Comparison of ENCODE assay signal across 8 mouse cellular contexts in the genomic region with DNA sequence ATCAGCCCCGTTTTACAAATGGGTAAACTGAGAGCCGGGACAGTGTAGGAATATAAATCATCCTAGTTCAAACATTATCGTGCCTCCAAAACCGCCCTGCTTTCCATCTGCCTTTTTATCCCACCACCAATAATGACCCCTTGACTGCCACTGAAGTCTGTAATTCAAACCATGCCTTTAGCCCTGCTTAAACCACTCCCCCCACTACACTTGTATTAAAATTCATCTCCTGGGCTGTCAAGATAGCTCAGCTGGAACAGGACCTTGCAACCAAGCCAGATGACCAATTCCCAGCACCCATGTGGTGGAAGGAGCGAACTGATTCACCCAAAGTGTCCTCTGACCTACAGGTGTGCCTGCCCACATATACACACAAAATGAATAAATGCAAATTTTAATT. TPM values are rescaled to one million over a fixed set of nuclear protein-coding genes. Genes with fewer than 3 reads are reported as not detected.
DNase-seq lines count a peak whose midpoint lies in the region; ATAC-seq and TF ChIP-seq lines count a peak whose summit lies in the region.

No protein-coding gene starts in this region.

- peaks cover under 1 to 14% of the 10 kb centered on the region in 2 experiments for H3K36me3 ChIP-seq in CH12.LX (replicated peaks in 1 of 2; ENCODE audit: control insufficient read depth in 1 of 2, insufficient read depth in 1 of 2, low read length in 1 of 2)
- no peaks in the 10 kb centered on the region; the same call in 1 of the 2 replicates for H3K36me3 ChIP-seq in forebrain, postnatal 0 days (ENCODE audit: insufficient read depth)
- no peaks in the 10 kb centered on the region for H3K36me3 ChIP-seq in liver, embryonic 16.5 days (ENCODE audit: control insufficient read depth, insufficient read depth)

- no peak for ATAC-seq in forebrain, postnatal 0 days
- no peak for ATAC-seq in liver, embryonic 16.5 days (ENCODE audit: low read depth)
- no peak for ATAC-seq in megakaryocyte progenitor cell, adult 5-6 weeks (replicated peaks; ENCODE audit: poor library complexity)

- 22% methylated on average over 5 of the region's 5 CpGs for WGBS in forebrain, postnatal 0 days
- 22% methylated on average over 5 of the region's 5 CpGs for WGBS in liver, embryonic 16.5 days (ENCODE audit: insufficient replicate concordance)

- TF ChIP-seq EP300 in CH12.LX (IDR thresholded peaks at IDR 0.05; ENCODE audit: low read length), result no peak

- dilution Hi-C loops in CH12.LX (cut with MboI; ENCODE audit: extremely low pct_ligation_motif_present, extremely low pct_unique_long_range_greater_than_20kb, low sequenced_read_pairs), result no loop called here

- DNase-seq in gastrocnemius, adult 2 months, result no peak
- no peak for DNase-seq in gastrocnemius, adult 18-20 months (ENCODE audit: low spot score)
- no peak for DNase-seq in CH12.LX (ENCODE audit: extremely low read depth)
- DNase-seq in forebrain, postnatal 0 days, result no peak
- DNase-seq in thymus, postnatal 14 days, result no peak
- no peak for DNase-seq in gastrocnemius, postnatal 4 days (ENCODE audit: low spot score in 2 of 2)

- no peak for TF ChIP-seq CTCF in gastrocnemius, adult 2 months (IDR thresholded peaks at IDR 0.05)
- TF ChIP-seq CTCF in CH12.LX (conservative IDR thresholded peaks at IDR 0.05 in 1 of 2, IDR thresholded peaks at IDR 0.05 in 1 of 2; ENCODE audit: low read depth in 2 of 2, low read length in 2 of 2), result no peak
- TF ChIP-seq CTCF in forebrain, postnatal 0 days (IDR thresholded peaks at IDR 0.05; ENCODE audit: low read depth), result no peak

- in situ Hi-C loops in CH12.LX (cut with MboI; ENCODE audit: low pct_ligation_motif_present, low pct_unique_long_range_greater_than_20kb, low sequenced_read_pairs), result no loop called here

- H3K4me3 ChIP-seq in gastrocnemius, adult 2 months, result peak overlapping the region; percentile 93
- H3K4me3 ChIP-seq in CH12.LX (replicated peaks in 1 of 3; ENCODE audit: low read depth in 2 of 3, low read length in 2 of 3, poor library complexity in 1 of 3), result peak overlapping the region in 1 of 3 experiments; percentile 96
- peak overlapping the region; percentile 97 for H3K4me3 ChIP-seq in forebrain, postnatal 0 days (ENCODE audit: low read depth, low read length)
- peak overlapping the region; percentile 99 for H3K4me3 ChIP-seq in liver, embryonic 16.5 days (ENCODE audit: low read depth, low read length)

- no peak overlapping the region for H3K27ac ChIP-seq in gastrocnemius, adult 2 months
- H3K27ac ChIP-seq in CH12.LX (ENCODE audit: insufficient read depth, low read depth), result no peak overlapping the region
- no peak overlapping the region for H3K27ac ChIP-seq in forebrain, postnatal 0 days (ENCODE audit: low read depth, low read length)
- H3K27ac ChIP-seq in liver, embryonic 16.5 days (ENCODE audit: low read length), result no peak overlapping the region

- no peak overlapping the region for H3K4me2 ChIP-seq in CH12.LX (ENCODE audit: insufficient read depth, low read depth, poor library complexity, severe bottlenecking)
- H3K4me2 ChIP-seq in forebrain, postnatal 0 days (ENCODE audit: low read depth), result peak overlapping the region; percentile 70
- H3K4me2 ChIP-seq in liver, embryonic 16.5 days (ENCODE audit: low read depth, low read length), result peak overlapping the region; percentile 83; the same call in 1 of the 2 replicates

- H3K4me1 ChIP-seq in CH12.LX (ENCODE audit: control insufficient read depth in 1 of 2, insufficient read depth in 2 of 2), result peaks cover under 1 to 31% of the 10 kb centered on the region in 2 experiments; a peak in 2 of 4 replicates
- peaks cover 9% of the 10 kb centered on the region for H3K4me1 ChIP-seq in forebrain, postnatal 0 days (ENCODE audit: insufficient read depth)
- peaks cover 51% of the 10 kb centered on the region for H3K4me1 ChIP-seq in liver, embryonic 16.5 days (ENCODE audit: control insufficient read depth, low read depth, low read length)

- no peak for TF ChIP-seq RAD21 in CH12.LX (IDR thresholded peaks at IDR 0.05; ENCODE audit: low read depth, low read length)

- intact Hi-C loops in gastrocnemius, adult 2 months (cut with DNase I), result loop anchor here (2.0 kb wide), 1 partner anchor 304 kb away; no protein-coding TSS in a partner anchor

- no peak overlapping the region for H3K9ac ChIP-seq in CH12.LX (ENCODE audit: insufficient read depth, low read depth)
- H3K9ac ChIP-seq in forebrain, postnatal 0 days, result peak overlapping the region; percentile 95; the same call in 1 of the 2 replicates
- peak overlapping the region; percentile 41; the same call in 1 of the 2 replicates for H3K9ac ChIP-seq in liver, embryonic 16.5 days (ENCODE audit: low read depth, low read length)

- no peaks in the 10 kb centered on the region for H3K9me3 ChIP-seq in CH12.LX (replicated peaks; ENCODE audit: low read length)
- no peaks in the 10 kb centered on the region for H3K9me3 ChIP-seq in forebrain, postnatal 0 days (ENCODE audit: low read length)
- no peaks in the 10 kb centered on the region for H3K9me3 ChIP-seq in liver, embryonic 16.5 days (replicated peaks; ENCODE audit: control insufficient read depth, low read length)

- TF ChIP-seq POLR2A in CH12.LX (IDR thresholded peaks at IDR 0.05; ENCODE audit: low read depth, low read length), result no peak

- H3K27me3 ChIP-seq in CH12.LX (replicated peaks), result no peaks in the 10 kb centered on the region
- no peaks in the 10 kb centered on the region for H3K27me3 ChIP-seq in forebrain, postnatal 0 days (ENCODE audit: insufficient read depth, low read length)
- no peaks in the 10 kb centered on the region for H3K27me3 ChIP-seq in liver, embryonic 16.5 days (ENCODE audit: control insufficient read depth, insufficient read depth, low read depth, low read length)

- H3K79me2 ChIP-seq in CH12.LX (replicated peaks; ENCODE audit: control insufficient read depth, extremely low read depth, insufficient read depth, poor library complexity, severe bottlenecking), result peaks cover 12% of the 10 kb centered on the region

TF ChIP-seq in CH12.LX, 34 proteins besides CTCF, POLR2A, EP300 and RAD21:
- TF ChIP-seq SIN3A (IDR thresholded peaks at IDR 0.05; ENCODE audit: low read length) (no peak), MXI1 (IDR thresholded peaks at IDR 0.05; ENCODE audit: low read depth, low read length) (no peak), SMC3 (IDR thresholded peaks at IDR 0.05; ENCODE audit: low read depth, low read length) (no peak), MEF2A (IDR thresholded peaks at IDR 0.05; ENCODE audit: borderline replicate concordance, low read depth, low read length) (no peak), POLR2AphosphoS2 (IDR thresholded peaks at IDR 0.05; ENCODE audit: low read depth, low read length) (no peak), NELFE (IDR thresholded peaks at IDR 0.05; ENCODE audit: low read depth, low read length) (no peak), MAZ (IDR thresholded peaks at IDR 0.05; ENCODE audit: low read depth, low read length) (peak; percentile 10; the same call in 1 of the 2 replicates), CHD2 (IDR thresholded peaks at IDR 0.05; ENCODE audit: low read length) (no peak), BHLHE40 (IDR thresholded peaks at IDR 0.05; ENCODE audit: low read depth, low read length) (0 out of 2 replicates have a peak, but pooled peaks have one; percentile 29), ETS1 (conservative IDR thresholded peaks at IDR 0.05; ENCODE audit: low read depth, low read length) (no peak), USF2 (conservative IDR thresholded peaks at IDR 0.05; ENCODE audit: low read depth, low read length) (no peak), USF1 (IDR thresholded peaks at IDR 0.05; ENCODE audit: low read depth, low read length) (no peak), IRF4 (IDR thresholded peaks at IDR 0.05; ENCODE audit: low read depth, low read length) (no peak), ZNF384 (IDR thresholded peaks at IDR 0.05; ENCODE audit: low read depth, low read length) (no peak), JUND (conservative IDR thresholded peaks at IDR 0.05; ENCODE audit: low read depth, low read length) (no peak), TBP (conservative IDR thresholded peaks at IDR 0.05; ENCODE audit: low read depth, low read length) (0 out of 2 replicates have a peak, but pooled peaks have one; percentile 2), ZKSCAN1 (IDR thresholded peaks at IDR 0.05; ENCODE audit: borderline replicate concordance, low read depth, low read length) (no peak), PAX5 (IDR thresholded peaks at IDR 0.05; ENCODE audit: low read length) (no peak)

RNA-seq across cellular contexts. Expression of gene Vps13d, which starts 0.4 kb away (rescaled TPM):
- 10 to 100 TPM; 35.6 to 37.0 TPM for total RNA-seq in gastrocnemius, adult 2 months (2021)
- total RNA-seq in gastrocnemius, adult 18-20 months (2021), result 10 to 100 TPM; 28.7 to 34.3 TPM
- total RNA-seq in CH12.LX (2012; rRNA removed) (9.7 and 10.8 TPM in 2 replicates), CH12.LX (2014; rRNA removed) (8.2 and 9.8 TPM in 2 replicates)
- 9.4 and 9.6 TPM in 2 replicates for polyA plus RNA-seq in CH12.LX (2012; ENCODE audit: insufficient read length, low read depth)
- total RNA-seq in forebrain, postnatal 0 days (2014; rRNA removed), result 28.3 and 30.8 TPM in 2 replicates
- 6.2 and 6.4 TPM in 2 replicates for polyA plus RNA-seq in forebrain, postnatal 0 days (2015; fragmentation: Nextera tagmentation; extraction: Ambion mirVana)
- 2.9 and 3.7 TPM in 2 replicates for polyA plus RNA-seq in liver, embryonic 16.5 days (2015; fragmentation: Nextera tagmentation; extraction: Ambion mirVana)
- total RNA-seq in gastrocnemius, postnatal 4 days (2021), result 10 to 100 TPM; 43.3 to 45.1 TPM
- total RNA-seq in megakaryocyte progenitor cell, adult 5-6 weeks (2015), result 19.9 and 22.3 TPM in 2 replicates
- 45.6 and 51.2 TPM in 2 replicates for total RNA-seq in megakaryocyte progenitor cell, adult 5-6 weeks (2017)

RNA-seq across cellular contexts. Expression of gene Tnfrsf1b, which starts 51.5 kb away (rescaled TPM):
- total RNA-seq in gastrocnemius, adult 2 months (2021), result 1 to 10 TPM; 2.5 to 3.0 TPM
- total RNA-seq in gastrocnemius, adult 18-20 months (2021), result 1 to 10 TPM; 1.5 to 2.9 TPM
- total RNA-seq in CH12.LX (2012; rRNA removed) (14.9 and 16.7 TPM in 2 replicates), CH12.LX (2014; rRNA removed) (10.7 and 11.4 TPM in 2 replicates)
- 18.8 and 21.6 TPM in 2 replicates for polyA plus RNA-seq in CH12.LX (2012; ENCODE audit: insufficient read length, low read depth)
- total RNA-seq in forebrain, postnatal 0 days (2014; rRNA removed), result 3.7 and 10.7 TPM in 2 replicates
- 1.5 and 2.4 TPM in 2 replicates for polyA plus RNA-seq in forebrain, postnatal 0 days (2015; fragmentation: Nextera tagmentation; extraction: Ambion mirVana)
- polyA plus RNA-seq in liver, embryonic 16.5 days (2015; fragmentation: Nextera tagmentation; extraction: Ambion mirVana), result 8.8 and 10.3 TPM in 2 replicates
- total RNA-seq in gastrocnemius, postnatal 4 days (2021), result 1 to 10 TPM; 7.3 to 9.2 TPM
- total RNA-seq in megakaryocyte progenitor cell, adult 5-6 weeks (2015), result 29.7 and 32.8 TPM in 2 replicates
- total RNA-seq in megakaryocyte progenitor cell, adult 5-6 weeks (2017), result 33.0 and 34.2 TPM in 2 replicates
